Mouse (Mus musculus): ENCODE measurements around the gene Mtrex. TPM values are rescaled to one million over a fixed set of nuclear protein-coding genes. Genes with fewer than 3 reads are reported as not detected.

Mtrex gene
- total RNA-seq, 2 experiments from 2014 or later, result 46.3 to 49.2 TPM

DNA sequence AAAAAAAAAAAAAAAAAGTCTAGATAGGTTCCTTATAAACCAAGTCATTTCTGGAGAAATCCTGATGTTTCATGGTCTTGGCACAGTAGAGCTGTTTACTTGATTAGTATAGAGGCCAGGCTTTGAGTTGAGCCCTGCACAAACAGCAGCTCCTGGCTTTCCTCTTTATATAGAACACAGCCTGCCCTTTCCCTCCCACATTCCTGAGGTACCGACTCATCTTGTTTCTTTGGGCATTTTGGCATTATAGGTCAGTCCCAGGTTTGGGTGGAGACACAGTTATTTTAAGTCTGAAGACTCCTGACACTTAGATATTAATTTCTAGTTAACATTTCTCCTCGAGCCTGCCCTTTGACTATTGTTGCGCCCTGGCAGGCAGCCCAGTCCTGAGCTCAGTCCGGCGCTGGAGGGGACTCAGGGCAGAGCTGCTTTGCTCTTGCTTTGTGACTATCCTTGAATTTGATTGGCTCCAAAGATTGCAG lies 65.3 kb downstream of the Mtrex start:
- TF ChIP-seq CTCF (conservative IDR thresholded peaks at IDR 0.05), result no peak
- Histone ChIP-seq H3K4me3 (no peak overlapping the region), H3K27ac (no peak overlapping the region)
- no peak for DNase-seq (ENCODE audit: low spot score in 2 of 2)

DNA sequence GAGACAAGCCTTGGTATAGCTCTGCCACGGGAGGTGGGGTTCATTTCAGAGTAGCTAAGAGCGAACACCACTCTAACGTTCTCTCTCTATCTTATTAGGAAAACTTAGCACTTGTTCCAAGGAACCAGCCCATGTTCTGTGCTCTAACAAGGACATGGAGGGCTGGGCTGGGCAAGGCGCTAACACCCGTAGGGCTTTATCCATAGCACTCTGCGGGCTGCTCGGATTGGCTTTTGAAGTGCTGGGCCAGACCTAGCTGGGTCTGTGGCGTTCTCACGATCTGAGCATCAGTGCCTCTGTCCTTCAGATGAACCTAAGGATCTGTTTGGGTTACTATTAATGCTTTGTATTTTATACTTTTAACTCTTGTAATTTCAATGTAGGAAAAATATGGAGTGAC lies 66.3 kb downstream of the Mtrex start:
- no peak for TF ChIP-seq CTCF (conservative IDR thresholded peaks at IDR 0.05)
- Histone ChIP-seq H3K4me3 (no peak overlapping the region), H3K27ac (no peak overlapping the region)
- no peak for DNase-seq (ENCODE audit: low spot score in 2 of 2)

DNA sequence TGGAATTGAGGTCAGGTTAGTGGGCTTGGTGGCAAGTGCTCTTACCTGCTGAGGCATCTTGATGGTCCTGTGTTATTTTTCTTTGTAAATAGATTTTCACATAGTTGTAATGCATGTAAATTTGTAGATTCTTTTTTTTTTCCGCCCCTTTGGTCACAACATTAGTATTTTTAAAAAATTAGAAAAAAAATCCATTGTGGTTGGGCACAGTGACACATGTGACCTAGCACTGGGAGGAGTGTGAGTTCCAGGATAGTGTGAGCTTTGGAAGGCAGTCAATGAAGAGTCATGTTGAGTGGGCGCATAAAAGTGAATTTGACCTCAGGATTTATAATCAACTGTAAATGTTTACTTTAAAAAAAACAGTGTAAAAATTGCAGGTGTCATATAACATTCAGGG lies 66.8 kb downstream of the Mtrex start:
- no peak for TF ChIP-seq CTCF (conservative IDR thresholded peaks at IDR 0.05)
- DNase-seq (ENCODE audit: low spot score in 2 of 2), result no peak
- no peak overlapping the region for H3K27ac ChIP-seq
- no peak overlapping the region for H3K4me3 ChIP-seq

DNA sequence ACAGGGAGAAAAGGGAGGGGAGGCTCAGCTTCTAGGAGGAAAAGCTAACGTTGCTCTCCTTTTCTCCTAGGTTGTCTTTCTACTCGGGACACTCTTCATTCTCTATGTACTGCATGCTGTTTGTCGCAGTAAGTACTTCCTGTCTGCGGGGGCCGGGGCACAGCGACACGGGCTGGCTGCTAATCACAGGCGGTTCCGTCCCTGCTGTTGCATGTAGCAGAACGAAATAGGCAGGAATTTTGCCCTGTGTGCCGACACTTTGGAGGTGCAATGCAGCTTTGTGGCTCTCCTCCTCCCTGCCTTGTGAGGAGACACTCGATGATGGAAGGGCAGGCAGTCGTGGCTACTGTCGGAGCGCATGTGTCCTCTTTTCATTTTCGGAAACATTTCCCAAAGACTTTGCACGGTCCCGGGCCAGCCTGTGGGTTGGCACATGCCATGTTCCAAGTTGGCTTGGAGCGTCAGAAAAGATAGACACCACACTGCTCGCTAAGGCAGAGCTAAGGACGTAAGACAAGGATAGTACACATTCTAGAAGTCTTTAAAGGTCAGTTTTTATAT lies 67.5 kb downstream of the Mtrex start:
- no peak overlapping the region for H3K4me3 ChIP-seq
- TF ChIP-seq CTCF (conservative IDR thresholded peaks at IDR 0.05), result 0 out of 2 replicates have a peak, but pooled peaks have one; percentile 11
- DNase-seq (ENCODE audit: low spot score in 2 of 2), result peak in 1 of 2 experiments; percentile 19
- H3K27ac ChIP-seq, result no peak overlapping the region

DNA sequence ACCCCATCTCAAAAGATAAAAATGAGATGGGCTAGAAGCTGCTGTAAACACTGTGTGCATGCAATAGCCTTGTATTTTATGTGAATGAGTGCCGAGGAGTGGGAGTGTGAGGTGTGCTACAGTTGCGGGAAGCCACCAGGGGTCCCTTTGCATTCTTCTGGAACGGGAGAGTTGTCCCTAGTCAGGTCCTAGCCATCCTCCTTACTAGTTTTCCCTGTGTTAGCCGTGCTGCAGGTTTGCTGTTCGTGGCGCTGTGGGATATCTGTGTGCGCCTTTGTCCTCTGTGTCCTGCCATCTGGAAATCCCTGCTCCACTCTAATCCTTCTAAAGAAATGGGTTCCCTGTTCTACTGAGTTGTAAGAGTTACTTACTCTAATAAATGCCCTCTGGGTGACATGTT lies 69.3 kb downstream of the Mtrex start:
- Histone ChIP-seq H3K4me3 (no peak overlapping the region), H3K27ac (no peak overlapping the region)
- TF ChIP-seq CTCF (conservative IDR thresholded peaks at IDR 0.05), result no peak
- no peak for DNase-seq (ENCODE audit: low spot score in 2 of 2)

DNA sequence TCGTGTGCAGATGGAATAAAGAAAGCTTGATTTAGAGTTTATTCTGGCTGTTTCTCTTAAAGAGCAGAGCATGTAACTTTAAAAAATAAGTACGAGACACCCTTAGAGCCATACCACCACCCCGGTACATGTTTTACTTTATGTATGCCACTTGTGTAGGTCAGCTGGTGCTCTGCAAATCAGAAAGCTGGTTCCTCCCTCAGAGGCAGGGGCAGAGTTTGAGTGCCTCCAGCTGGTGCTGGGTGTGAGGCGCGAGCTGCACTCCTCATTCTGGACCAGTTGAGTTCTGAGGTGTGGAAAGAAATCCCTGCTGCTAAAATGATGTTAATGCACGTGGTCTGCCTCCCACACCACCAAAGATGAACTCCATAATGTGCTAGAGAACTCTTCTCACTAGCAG lies 72.8 kb downstream of the Mtrex start:
- Histone ChIP-seq H3K27ac (no peak overlapping the region), H3K4me3 (no peak overlapping the region)
- peak; percentile 39 for TF ChIP-seq CTCF (conservative IDR thresholded peaks at IDR 0.05)
- no peak for DNase-seq (ENCODE audit: low spot score in 2 of 2)

DNA sequence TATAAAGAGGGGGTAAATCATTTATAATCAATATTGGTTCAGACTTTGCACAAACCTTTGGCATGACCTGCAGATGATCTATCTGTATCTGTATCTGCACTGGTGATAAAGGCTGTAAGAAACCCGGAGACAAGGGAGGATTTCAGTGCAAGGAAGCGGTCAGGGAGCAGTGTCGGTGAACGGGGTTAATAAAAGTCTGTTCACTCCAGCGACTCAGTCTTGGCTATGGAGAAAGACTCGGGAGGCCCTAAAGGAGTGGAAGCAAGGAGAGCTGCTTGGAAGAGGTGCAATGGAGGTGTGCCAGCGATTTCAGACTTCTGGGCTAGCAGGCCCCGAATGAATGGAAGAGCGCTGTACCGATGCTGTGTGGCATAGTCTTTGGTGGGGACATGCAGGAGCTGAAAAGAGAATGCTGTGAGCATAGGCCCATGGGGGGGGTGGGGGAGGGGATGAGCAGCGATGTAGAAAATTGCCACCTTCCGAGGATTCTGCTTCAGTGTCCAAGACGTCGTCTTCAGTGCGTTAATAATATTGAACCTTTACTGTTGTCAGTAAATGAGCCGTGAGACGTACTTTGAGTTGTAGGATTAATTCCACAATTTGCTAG lies 73.4 kb downstream of the Mtrex start:
- Histone ChIP-seq H3K4me3 (no peak overlapping the region), H3K27ac (no peak overlapping the region)
- no peak for TF ChIP-seq CTCF (conservative IDR thresholded peaks at IDR 0.05)
- DNase-seq (ENCODE audit: low spot score in 2 of 2), result no peak

DNA sequence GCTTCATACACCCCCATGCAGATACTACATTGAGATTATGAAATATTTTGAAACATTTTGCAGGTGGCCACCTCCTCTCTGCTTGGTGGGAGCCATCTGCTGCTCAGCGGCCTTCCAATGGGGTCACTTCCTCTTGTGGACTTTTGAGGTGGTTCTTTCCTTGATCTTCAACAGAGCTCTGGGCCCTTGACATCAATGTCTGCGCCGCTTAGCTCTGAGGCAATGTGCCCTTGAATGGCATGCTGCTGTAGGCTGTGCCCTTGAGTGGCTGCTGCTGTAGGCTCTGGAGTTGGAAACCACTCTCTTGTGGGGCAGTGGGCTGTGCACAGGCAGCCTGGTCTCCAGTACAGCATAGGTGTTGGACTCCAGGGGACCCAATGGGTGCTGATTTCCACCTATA lies 81.3 kb downstream of the Mtrex start:
- TF ChIP-seq CTCF (conservative IDR thresholded peaks at IDR 0.05), result no peak
- Histone ChIP-seq H3K27ac (no peak overlapping the region), H3K4me3 (no peak overlapping the region)
- DNase-seq (ENCODE audit: low spot score in 2 of 2), result no peak

DNA sequence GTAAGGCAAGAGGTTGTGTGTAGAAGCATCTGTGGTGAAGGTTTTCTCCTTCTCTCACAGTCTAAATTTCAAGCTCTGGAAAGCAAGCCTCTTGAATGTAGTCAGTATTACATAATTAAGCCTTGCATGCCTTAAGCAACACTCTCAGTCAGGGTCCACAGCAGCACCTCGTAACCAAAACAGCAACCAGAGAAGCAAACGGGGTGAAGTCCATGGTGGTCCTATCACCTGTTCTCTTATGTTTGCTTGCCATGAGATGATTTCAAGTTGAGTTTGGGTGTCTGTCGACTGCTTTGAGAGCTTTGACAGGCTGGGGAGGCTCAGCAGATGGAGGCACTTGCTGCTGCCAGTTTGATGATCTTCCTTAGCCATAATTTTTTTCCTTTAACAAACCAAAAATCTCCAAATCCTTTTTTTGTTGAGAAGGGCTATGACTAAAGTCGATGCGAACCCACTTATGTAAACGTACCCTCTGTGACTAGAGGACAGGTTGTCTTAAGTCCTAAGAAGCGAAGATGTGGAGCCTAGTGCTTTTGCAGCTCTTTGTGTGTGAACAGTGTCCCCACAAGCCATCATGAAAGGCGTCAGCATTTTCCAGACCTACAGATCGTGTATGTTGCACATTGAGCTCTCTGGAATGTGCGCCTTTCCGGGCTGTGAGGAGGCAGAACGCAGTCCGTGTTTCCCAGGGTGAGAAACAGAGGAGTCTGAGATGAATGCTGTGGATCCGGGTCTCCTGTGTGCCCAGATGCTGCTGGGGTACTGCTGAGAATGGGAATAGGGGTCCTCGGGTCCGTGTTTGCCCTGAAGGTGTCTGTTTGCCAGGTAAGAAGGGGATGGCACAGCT lies 86.7 kb downstream of the Mtrex start:
- TF ChIP-seq CTCF (conservative IDR thresholded peaks at IDR 0.05), result no peak
- Histone ChIP-seq H3K4me3 (no peak overlapping the region), H3K27ac (peak overlapping the region; percentile 83)
- peak in 1 of 2 experiments; percentile 28 for DNase-seq (ENCODE audit: low spot score in 2 of 2)

DNA sequence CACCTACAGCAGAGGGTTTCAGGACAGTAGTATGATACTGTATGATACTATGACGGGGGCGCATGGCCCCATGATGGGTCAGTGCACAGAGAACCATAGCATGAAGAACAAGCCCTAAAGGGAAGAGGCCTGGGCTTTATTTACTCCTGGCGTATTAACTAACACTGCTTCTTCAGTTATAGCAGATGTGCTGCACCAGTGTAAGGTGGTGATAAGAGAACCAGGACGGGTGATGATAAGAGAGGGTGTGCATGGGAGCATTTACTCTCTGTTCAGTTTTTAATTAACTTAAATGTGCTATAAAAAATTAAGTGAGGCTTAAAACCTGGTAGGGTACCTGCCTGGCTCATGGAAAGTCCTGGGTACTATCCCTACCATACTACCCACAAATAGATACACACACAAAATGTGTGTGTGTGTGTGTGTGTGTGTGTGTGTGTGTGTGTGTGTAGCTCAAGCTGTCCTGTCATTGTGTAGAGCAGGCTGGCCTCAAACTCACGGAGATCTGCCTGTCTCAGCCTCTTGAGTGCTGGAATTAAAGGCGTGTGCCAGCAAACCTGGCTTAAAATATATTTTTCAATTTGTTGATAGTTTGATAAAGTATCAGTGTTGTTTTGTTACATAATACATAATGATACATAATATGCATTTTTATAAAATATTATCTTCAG lies 88.5 kb downstream of the Mtrex start:
- TF ChIP-seq CTCF (conservative IDR thresholded peaks at IDR 0.05), result no peak
- no peak for DNase-seq (ENCODE audit: low spot score in 2 of 2)
- no peak overlapping the region for H3K4me3 ChIP-seq

DNA sequence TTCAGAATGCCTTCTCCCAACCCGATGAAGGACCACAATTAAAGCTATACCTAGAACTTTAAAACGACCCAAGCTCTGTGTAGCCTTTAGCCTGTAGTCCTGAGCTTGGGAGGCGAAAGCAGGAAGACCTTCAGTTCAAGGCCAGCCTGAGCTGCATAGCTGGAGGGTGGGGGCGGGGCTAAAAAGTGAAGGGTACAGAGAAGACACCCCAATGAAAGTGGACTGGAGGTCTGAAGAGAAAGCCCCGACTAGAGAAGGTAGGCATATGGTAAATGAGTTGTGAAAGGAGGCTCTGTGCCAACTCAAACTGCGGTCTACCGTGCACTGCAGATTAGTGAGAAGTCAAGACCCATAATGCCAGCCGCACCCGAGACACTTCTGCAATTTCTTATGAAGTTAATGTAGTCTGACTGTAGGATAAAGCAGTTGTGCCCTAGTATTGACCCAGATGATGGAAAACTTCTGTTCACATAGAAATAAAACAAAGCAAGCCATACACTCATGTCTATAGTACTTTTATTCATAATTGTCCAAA lies 89.5 kb downstream of the Mtrex start:
- Histone ChIP-seq H3K4me3 (no peak overlapping the region), H3K27ac (no peak overlapping the region)
- no peak for TF ChIP-seq CTCF (conservative IDR thresholded peaks at IDR 0.05)
- DNase-seq (ENCODE audit: low spot score in 2 of 2), result no peak

More for the DNA sequence above, 88.5 kb downstream of the Mtrex start:
- no peak overlapping the region for H3K27ac ChIP-seq

DNA sequence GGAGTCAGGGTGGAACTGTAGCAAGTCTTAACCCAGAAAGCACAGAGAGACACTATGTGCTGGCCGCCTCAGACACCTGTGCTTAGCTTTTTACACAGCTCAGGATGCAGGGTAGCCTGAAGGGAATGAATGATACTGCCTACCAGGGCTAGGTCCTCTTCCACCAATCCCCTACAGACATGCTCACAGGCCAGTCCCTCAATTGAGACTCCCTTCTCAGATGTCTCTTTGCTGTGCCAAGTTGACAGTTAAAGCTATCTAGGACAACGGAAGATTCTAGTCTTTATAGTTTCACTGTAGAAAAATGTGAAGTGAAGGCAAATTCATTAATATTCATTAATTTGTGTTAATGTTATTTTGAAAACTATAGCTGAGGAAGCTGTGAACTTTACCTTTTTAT lies 90.2 kb downstream of the Mtrex start:
- no peak overlapping the region for H3K27ac ChIP-seq
- no peak for TF ChIP-seq CTCF (conservative IDR thresholded peaks at IDR 0.05)
- DNase-seq (ENCODE audit: low spot score in 2 of 2), result no peak
- H3K4me3 ChIP-seq, result no peak overlapping the region

DNA sequence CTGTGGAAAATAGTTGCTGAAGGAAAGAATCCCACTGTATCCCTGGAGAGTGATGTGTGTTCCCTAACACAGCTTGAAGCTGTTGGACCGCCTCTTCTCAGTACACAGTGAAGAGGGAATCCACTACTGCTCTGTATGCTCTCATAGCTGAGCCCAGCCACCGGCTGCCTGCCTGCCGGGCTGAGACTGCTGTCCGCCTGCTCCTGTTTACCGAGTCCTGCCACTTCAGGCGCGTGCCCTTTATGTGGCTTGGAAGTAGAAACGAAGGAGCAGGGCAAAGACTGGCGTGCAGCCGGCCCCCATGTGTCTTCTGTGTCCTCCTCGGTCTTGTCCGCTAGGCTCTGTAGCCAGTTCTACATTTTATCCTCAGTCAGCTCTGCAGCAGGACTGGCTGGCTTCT lies 92.1 kb downstream of the Mtrex start:
- no peak overlapping the region for H3K27ac ChIP-seq
- TF ChIP-seq CTCF (conservative IDR thresholded peaks at IDR 0.05), result no peak

More for the DNA sequence above, 92.1 kb downstream of the Mtrex start:
- no peak overlapping the region for H3K4me3 ChIP-seq
- DNase-seq (ENCODE audit: low spot score in 2 of 2), result no peak

Measured in layer of hippocampus, adult 2 months (tissue).